Mouse (Mus musculus) lung, embryonic 15.5 days (tissue): ENCODE measurements around the gene Dlgap3. TPM values are rescaled to one million over a fixed set of nuclear protein-coding genes. Genes with fewer than 3 reads are reported as not detected.

Source experiments
- ATAC-seq: fragments of 200-750 bp; cut with Nextera tagmentation; 2 replicates; pipeline ENCODE4 v1.8.0; 2017; ENCODE audit warnings: moderate number of reproducible peaks, borderline replicate concordance; ENCODE audit not compliant: low FRiP score, low TSS enrichment; ENCODE audit errors: extremely low read depth
- H3K27ac ChIP-seq: fragments of 300-500 bp; sonication (generic); 2 replicates; pipeline ENCODE4 v1.5.1; 2015; ENCODE audit warnings: moderate library complexity, mild to moderate bottlenecking, inconsistent platforms
- H3K27me3 ChIP-seq: fragments of 300-500 bp; sonication (generic); 2 replicates; pipeline ENCODE4 v1.6.1; 2015; ENCODE audit warnings: inconsistent platforms
- H3K36me3 ChIP-seq: fragments of 300-500 bp; sonication (generic); 2 replicates; pipeline ENCODE4 v1.6.1; 2015; ENCODE audit warnings: inconsistent platforms
- H3K4me1 ChIP-seq: fragments of 300-500 bp; sonication (generic); 2 replicates; pipeline ENCODE4 v1.6.1; 2015; ENCODE audit warnings: inconsistent platforms
- H3K4me2 ChIP-seq: fragments of 300-500 bp; sonication (generic); 2 replicates; pipeline ENCODE4 v1.6.1; 2015; ENCODE audit warnings: inconsistent platforms, mild to moderate bottlenecking, moderate library complexity
- H3K4me3 ChIP-seq: fragments of 300-500 bp; sonication (generic); 2 replicates; pipeline ENCODE4 v1.5.1; 2015; ENCODE audit warnings: mild to moderate bottlenecking, inconsistent platforms
- H3K9ac ChIP-seq: fragments of 300-500 bp; sonication (generic); 2 replicates; pipeline ENCODE4 v1.6.1; 2015; ENCODE audit warnings: inconsistent platforms
- H3K9me3 ChIP-seq: fragments of 300-500 bp; sonication (generic); 2 replicates; pipeline ENCODE4 v1.6.1; 2016; ENCODE audit warnings: inconsistent platforms
- WGBS: fragments of 180-500 bp; shearing (Covaris S2); methylation state at CpG from one replicate; pipeline ENCODE4 v1.1.7; 2015; 5-methylcytosine and 5-hydroxymethylcytosine counted together
- polyA plus RNA-seq: library from polyadenylated mRNA; unstranded; fragments of >200 nt; fragmentation: Nextera tagmentation; extraction: Ambion mirVana; gene quantifications from 2 replicates; pipeline ENCODE4 v1.2.1, GENCODE M21; 2015

The Dlgap3 gene
- polyA plus RNA-seq, 1 experiment from 2014 or later, result 0.75 TPM

DNA sequence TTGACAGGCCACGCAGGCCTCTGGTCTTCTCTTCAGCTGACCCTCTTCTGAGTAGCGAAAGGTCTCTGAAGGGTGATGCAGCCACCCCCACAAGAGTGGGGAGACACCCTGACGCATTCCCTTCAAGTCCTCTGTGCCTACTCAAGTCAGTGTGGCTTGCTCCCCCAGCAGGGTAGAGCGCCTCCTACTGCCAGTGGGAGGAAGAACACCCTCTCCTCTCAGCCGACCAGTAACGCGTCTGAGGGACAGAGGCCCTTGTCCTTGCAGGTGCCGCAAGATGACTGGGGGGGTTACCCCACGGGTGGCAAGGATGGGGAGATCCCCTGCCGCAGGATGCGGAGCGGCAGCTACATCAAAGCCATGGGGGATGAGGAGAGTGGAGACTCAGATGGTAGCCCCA lies 30.4 kb downstream of the Dlgap3 start:
- Histone ChIP-seq H3K9ac (no peak overlapping the region), H3K36me3 (no peaks in the 10 kb centered on the region), H3K4me3 (no peak overlapping the region), H3K27me3 (no peaks in the 10 kb centered on the region), H3K4me1 (0 out of 2 replicates have a peak, but pooled peaks cover 4% of the 10 kb centered on the region), H3K9me3 (no peaks in the 10 kb centered on the region), H3K4me2 (no peak overlapping the region), H3K27ac (no peak overlapping the region)
- ATAC-seq, result peak; percentile 4; the same call in 1 of the 2 replicates
- 56% methylated on average over 12 of the region's 12 CpGs for WGBS

DNA sequence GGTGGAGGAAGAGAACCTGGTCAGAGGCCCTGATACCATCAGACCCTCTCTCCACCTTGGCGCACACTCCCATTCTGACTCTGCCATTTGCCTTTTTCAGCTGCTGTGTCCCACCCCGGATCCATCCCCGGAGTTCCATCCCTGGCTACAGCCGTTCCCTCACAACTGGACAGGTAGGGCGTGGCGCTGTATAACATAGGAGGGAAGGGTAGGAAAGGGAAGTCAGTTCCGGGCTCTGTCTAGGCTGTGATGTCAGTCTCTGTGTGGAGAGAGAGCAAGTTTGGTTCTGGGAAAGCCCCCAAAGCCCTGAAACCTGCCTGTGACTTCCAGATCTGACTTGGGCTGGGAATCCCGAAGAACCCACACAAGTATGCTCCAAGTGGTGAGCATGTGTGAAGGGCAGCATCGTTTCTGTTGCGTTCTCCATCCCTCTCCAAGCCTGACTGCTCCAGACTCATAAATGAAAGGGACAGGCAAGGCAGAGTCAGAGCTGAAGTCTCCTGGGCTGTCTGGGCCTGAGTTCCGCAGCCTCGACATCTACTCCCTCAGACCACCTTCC lies 31.2 kb downstream of the Dlgap3 start:
- Histone ChIP-seq H3K4me1 (0 out of 2 replicates have a peak, but pooled peaks cover 4% of the 10 kb centered on the region), H3K4me3 (no peak overlapping the region), H3K9ac (no peak overlapping the region), H3K27me3 (no peaks in the 10 kb centered on the region), H3K4me2 (no peak overlapping the region), H3K27ac (no peak overlapping the region), H3K9me3 (no peaks in the 10 kb centered on the region), H3K36me3 (no peaks in the 10 kb centered on the region)
- 84% methylated on average over 12 of the region's 12 CpGs for WGBS
- ATAC-seq, result no peak

DNA sequence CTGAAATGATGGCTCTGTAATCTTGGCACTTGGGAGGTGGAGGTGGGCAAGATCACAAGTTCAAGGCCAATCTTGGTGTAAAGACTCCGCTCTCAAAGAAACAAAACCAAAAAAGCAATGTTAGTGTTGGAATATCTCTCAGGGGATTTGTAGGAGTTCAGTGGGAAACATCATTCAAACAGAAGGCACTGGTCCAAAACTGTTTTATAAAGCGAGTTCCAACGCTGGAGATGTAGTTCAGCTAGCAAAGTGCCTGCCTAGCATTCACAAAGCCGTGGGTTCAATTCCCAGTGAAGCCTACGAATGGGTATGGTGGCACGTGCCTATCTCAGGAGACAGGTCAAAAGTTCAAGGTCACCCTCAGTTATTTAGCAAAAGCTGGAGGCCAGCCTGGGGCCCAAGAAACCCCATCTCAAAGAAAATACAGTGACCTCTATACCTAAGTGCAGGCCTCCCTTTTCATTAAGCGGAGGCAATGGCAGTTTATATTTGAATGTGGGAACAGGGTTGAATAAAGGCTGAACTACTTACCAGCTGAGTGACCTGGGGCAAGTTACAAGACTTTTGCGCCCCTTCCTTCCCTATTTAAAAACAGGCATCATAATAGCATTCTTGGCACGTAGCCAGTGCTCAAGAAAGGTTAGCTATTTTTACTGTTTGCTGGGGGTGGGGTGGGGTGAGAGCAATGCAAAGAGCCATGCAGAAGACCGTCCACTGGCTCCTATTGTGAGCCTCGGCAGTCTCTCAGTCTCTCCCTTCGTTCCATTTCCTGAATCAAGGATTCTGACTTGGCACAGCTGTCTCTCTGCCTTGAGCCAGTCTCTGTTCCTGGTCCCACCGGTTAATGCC lies 32.0 kb downstream of the Dlgap3 start:
- Histone ChIP-seq H3K4me3 (no peak overlapping the region), H3K27ac (no peak overlapping the region), H3K9me3 (no peaks in the 10 kb centered on the region), H3K27me3 (no peaks in the 10 kb centered on the region), H3K4me2 (no peak overlapping the region), H3K36me3 (no peaks in the 10 kb centered on the region), H3K4me1 (0 out of 2 replicates have a peak, but pooled peaks cover 4% of the 10 kb centered on the region), H3K9ac (no peak overlapping the region)
- 59% methylated on average over 13 of the region's 13 CpGs for WGBS
- ATAC-seq, result no peak

DNA sequence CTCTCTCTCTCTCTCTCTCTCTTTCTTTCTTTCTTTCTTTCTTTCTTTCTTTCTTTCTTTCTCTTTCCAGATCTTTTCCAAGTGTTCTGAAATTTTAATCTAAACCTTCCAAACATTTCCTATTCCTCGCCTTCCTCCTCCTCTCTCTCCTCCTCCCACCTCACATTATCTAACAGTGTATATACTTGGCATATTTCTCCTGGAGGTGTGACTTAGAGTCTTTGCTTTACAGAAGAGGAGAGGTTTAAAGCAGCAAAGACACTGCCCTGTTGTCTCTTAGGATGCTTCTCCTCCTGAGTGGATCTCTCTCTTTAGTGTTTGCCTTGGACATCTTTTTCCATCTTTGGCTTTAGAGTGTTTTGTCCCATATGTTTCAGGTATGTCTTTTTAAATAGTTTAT lies 34.1 kb downstream of the Dlgap3 start:
- H3K9ac ChIP-seq, result no peak overlapping the region
- H3K4me3 ChIP-seq, result no peak overlapping the region
- H3K27ac ChIP-seq, result no peak overlapping the region
- no peak overlapping the region for H3K4me2 ChIP-seq
- no peaks in the 10 kb centered on the region for H3K9me3 ChIP-seq
- ATAC-seq, result no peak
- H3K27me3 ChIP-seq, result no peaks in the 10 kb centered on the region
- H3K4me1 ChIP-seq, result 0 out of 2 replicates have a peak, but pooled peaks cover 4% of the 10 kb centered on the region
- H3K36me3 ChIP-seq, result no peaks in the 10 kb centered on the region
- 36% methylated on average over 1 of the region's 1 CpGs for WGBS

DNA sequence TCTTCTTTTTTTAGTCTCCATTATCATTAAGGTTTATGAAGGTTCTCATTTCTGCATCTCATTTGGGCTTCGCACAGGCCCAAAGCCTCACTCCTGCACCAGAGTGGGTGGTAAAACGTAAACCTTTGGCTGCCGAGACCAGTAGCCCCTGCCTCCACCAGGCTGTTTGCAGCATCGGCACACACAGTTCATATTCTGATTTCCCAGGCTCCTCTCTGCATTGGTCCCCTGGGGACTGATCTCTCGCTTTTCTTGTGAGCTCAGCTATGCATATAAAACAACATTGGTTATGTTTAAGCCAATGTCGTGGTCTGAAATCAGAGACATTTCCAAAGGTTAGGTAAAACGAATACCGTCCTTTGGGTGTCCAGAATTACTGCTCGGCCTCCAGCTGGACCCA lies 42.3 kb downstream of the Dlgap3 start:
- no peak overlapping the region for H3K27ac ChIP-seq
- H3K36me3 ChIP-seq, result no peaks in the 10 kb centered on the region
- H3K4me2 ChIP-seq, result no peak overlapping the region
- H3K9ac ChIP-seq, result no peak overlapping the region
- no peaks in the 10 kb centered on the region for H3K4me1 ChIP-seq
- H3K4me3 ChIP-seq, result no peak overlapping the region
- peaks cover 23% of the 10 kb centered on the region for H3K27me3 ChIP-seq
- WGBS, result 76% methylated on average over 9 of the region's 9 CpGs
- no peak for ATAC-seq
- H3K9me3 ChIP-seq, result no peaks in the 10 kb centered on the region

DNA sequence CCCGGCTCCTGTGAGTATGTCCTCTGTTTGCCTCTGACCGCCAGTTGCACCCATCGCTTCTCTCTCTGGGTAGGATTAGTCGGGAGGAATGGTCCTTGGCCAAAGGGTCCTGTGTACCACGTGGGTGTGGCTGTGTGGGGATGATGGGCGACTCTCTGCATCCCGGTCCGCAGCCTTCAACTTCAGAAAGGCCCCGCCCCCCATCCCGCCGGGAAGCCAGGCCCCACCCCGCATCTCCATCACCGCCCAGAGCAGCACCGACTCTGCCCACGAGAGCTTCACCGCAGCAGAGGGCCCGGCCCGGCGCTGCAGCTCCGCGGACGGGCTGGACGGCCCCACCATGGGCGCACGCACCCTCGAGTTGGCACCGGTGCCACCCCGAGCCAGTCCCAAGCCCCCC lies 45.5 kb downstream of the Dlgap3 start:
- H3K27ac ChIP-seq, result no peak overlapping the region
- no peak overlapping the region for H3K4me3 ChIP-seq
- H3K4me2 ChIP-seq, result no peak overlapping the region
- no peaks in the 10 kb centered on the region for H3K4me1 ChIP-seq
- H3K27me3 ChIP-seq, result peaks cover 31% of the 10 kb centered on the region
- H3K9me3 ChIP-seq, result no peaks in the 10 kb centered on the region
- ATAC-seq, result no peak
- WGBS, result 17% methylated on average over 28 of the region's 28 CpGs
- H3K9ac ChIP-seq, result no peak overlapping the region
- H3K36me3 ChIP-seq, result no peaks in the 10 kb centered on the region

DNA sequence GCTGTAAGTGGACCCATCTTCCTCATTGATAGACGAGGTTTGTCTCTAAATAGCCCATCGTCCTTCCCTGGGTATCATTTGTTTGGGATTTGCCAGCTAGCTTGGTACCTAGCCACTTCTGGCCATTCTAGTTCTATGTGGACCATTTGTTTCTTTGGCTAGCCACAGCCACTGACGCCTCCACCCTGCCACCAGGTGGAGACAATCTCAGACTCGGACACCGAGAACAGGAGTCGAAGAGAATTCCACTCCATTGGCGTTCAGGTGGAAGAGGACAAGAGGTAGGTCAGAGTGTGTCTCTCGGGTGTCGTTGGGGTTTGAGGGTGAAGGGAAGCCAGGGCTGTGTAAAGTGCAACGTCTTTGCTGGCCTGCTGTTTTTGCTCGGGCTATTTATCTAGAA lies 46.1 kb downstream of the Dlgap3 start:
- Histone ChIP-seq H3K4me1 (no peaks in the 10 kb centered on the region), H3K36me3 (no peaks in the 10 kb centered on the region), H3K9ac (no peak overlapping the region), H3K27ac (no peak overlapping the region), H3K4me2 (no peak overlapping the region), H3K9me3 (no peaks in the 10 kb centered on the region), H3K4me3 (no peak overlapping the region), H3K27me3 (peaks cover 31% of the 10 kb centered on the region)
- 46% methylated on average over 11 of the region's 11 CpGs for WGBS
- ATAC-seq, result no peak

DNA sequence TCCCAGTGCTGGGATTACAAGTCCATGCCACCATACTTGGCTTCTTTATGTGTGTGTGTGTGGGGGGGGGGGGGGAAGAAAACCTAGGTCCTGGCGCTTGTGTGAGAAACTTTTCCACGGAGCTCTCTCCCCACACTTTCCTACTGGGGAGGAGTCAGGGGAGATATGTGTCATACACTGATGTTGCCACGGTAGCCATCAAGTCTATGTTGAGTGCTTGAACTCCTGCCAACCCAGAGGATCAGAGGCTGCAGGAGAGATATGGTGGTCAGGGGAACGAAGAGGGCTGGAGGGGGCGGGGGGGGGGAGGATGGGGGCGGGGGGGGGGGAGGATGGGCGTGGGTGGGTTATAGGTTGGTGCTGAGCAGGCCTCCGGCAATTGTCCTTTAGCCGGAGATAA lies 46.8 kb downstream of the Dlgap3 start:
- no peaks in the 10 kb centered on the region for H3K9me3 ChIP-seq
- WGBS, result 40% methylated on average over 6 of the region's 9 CpGs
- ATAC-seq, result no peak
- no peaks in the 10 kb centered on the region for H3K36me3 ChIP-seq
- H3K4me3 ChIP-seq, result no peak overlapping the region
- peaks cover 31% of the 10 kb centered on the region for H3K27me3 ChIP-seq
- no peaks in the 10 kb centered on the region for H3K4me1 ChIP-seq
- no peak overlapping the region for H3K9ac ChIP-seq
- no peak overlapping the region for H3K27ac ChIP-seq
- H3K4me2 ChIP-seq, result no peak overlapping the region

DNA sequence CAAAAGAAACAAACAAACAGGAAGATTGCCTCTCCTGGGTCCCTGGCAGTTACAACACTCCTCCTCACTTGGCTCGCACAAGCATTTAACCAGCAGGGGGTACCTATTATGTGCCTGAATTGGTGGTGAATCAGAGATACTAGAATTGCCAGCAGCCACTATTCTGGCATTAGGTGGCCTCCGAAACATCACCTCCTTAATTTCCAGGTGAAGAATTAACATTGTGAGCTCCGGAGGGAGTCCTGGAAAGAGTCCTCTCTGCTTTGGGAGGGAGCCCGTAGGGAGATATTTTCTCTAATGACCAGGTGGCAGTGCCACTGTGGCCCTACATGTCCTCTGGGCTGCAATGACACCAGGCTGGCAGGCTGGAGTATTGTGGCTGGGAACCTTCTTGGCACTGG lies 47.2 kb downstream of the Dlgap3 start:
- H3K9ac ChIP-seq, result no peak overlapping the region
- no peaks in the 10 kb centered on the region for H3K9me3 ChIP-seq
- no peaks in the 10 kb centered on the region for H3K4me1 ChIP-seq
- no peaks in the 10 kb centered on the region for H3K36me3 ChIP-seq
- H3K4me3 ChIP-seq, result no peak overlapping the region
- H3K27ac ChIP-seq, result no peak overlapping the region
- H3K27me3 ChIP-seq, result peaks cover 31% of the 10 kb centered on the region
- 77% methylated on average over 4 of the region's 4 CpGs for WGBS
- H3K4me2 ChIP-seq, result no peak overlapping the region
- no peak for ATAC-seq

DNA sequence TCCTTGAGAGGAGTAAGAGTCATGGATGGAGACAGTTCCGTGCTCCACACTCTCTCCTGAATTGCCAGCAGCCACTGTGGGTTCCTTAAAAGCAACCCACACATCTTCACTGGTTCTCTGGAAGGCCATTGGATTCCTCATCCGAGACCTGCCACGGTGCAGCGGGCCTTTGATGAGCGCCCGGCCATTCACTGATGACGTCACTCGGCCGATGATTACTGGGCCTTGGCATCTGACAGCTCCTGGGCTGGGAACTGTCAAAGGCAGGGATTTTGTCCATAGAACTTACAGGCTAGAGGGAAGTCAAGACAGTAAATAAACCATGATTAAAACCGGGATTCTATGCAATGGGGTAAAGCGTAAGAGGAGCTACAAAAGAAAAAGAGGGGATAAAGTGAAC lies 48.0 kb downstream of the Dlgap3 start:
- no peak overlapping the region for H3K27ac ChIP-seq
- WGBS, result 73% methylated on average over 11 of the region's 11 CpGs
- H3K4me3 ChIP-seq, result no peak overlapping the region
- peaks cover 32% of the 10 kb centered on the region for H3K27me3 ChIP-seq
- no peaks in the 10 kb centered on the region for H3K4me1 ChIP-seq
- H3K4me2 ChIP-seq, result no peak overlapping the region
- H3K9me3 ChIP-seq, result no peaks in the 10 kb centered on the region
- no peak overlapping the region for H3K9ac ChIP-seq
- no peaks in the 10 kb centered on the region for H3K36me3 ChIP-seq
- ATAC-seq, result no peak

DNA sequence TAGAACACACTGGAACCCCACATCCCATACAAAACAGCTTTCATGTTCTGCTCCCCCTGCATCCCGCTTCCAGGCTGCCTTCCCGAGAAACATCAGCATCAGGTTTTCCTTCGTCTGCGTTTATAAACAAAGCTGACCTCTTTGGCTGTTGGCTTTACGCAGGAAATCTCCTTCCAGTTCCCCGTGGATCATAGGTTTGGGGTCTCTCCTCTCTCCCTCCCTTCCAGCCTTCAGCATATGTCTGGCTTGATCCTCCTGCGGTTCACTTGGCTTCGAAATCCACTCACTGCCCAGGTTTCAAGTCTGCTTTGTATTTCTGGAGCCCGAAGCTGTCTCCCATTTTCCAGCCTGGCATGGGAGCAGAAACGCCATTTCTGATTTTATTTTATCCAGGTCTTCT lies 54.3 kb downstream of the Dlgap3 start:
- Histone ChIP-seq H3K9me3 (no peaks in the 10 kb centered on the region), H3K4me1 (no peaks in the 10 kb centered on the region), H3K27ac (no peak overlapping the region), H3K27me3 (peaks cover 59% of the 10 kb centered on the region), H3K9ac (no peak overlapping the region), H3K4me2 (no peak overlapping the region), H3K4me3 (no peak overlapping the region), H3K36me3 (no peaks in the 10 kb centered on the region)
- whole genome bisulfite sequencing, result 22% methylated on average over 10 of the region's 10 CpGs
- no peak for ATAC-seq

DNA sequence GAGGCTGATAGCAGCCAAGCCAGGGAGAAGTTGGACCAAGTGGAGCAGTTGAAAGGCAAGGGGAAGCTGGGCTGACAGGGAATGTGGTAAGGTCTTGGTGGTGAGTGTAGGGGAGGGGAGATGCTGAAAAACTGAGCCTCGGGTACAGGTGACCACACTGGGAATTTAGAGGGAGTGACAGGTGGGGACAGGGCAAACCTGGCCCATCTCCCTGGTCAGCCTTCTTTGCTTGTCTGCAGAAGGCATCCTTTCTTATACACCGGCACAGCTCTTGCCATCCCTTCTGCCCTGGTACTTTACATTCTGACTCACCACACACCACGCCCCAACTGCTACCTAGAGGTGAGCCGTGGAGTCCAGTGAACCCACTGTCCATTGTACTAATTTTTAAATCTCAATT lies 54.8 kb downstream of the Dlgap3 start:
- no peaks in the 10 kb centered on the region for H3K9me3 ChIP-seq
- no peaks in the 10 kb centered on the region for H3K4me1 ChIP-seq
- H3K27me3 ChIP-seq, result peaks cover 59% of the 10 kb centered on the region
- no peak overlapping the region for H3K4me2 ChIP-seq
- H3K27ac ChIP-seq, result no peak overlapping the region
- ATAC-seq, result no peak
- H3K4me3 ChIP-seq, result no peak overlapping the region
- H3K36me3 ChIP-seq, result no peaks in the 10 kb centered on the region
- WGBS, result 42% methylated on average over 4 of the region's 4 CpGs
- no peak overlapping the region for H3K9ac ChIP-seq
